Mouse (Mus musculus) liver, embryonic 13.5 days (tissue): ENCODE measurements around the gene Galnt9. TPM values are rescaled to one million over a fixed set of nuclear protein-coding genes. Genes with fewer than 3 reads are reported as not detected.

Source experiments
- ATAC-seq: fragments of 200-750 bp; cut with Nextera tagmentation; 2 replicates; pipeline ENCODE4 v1.8.0; 2017; ENCODE audit warnings: low read depth, mild to moderate bottlenecking, moderate number of reproducible peaks, moderate library complexity
- DNase-seq: peaks from one replicate; pipeline ENCODE4 v3.0.0; 2022
- H3K27ac ChIP-seq: fragments of 300-500 bp; sonication (generic); 2 replicates; pipeline ENCODE4 v1.5.1; 2015; ENCODE audit warnings: moderate library complexity, mild to moderate bottlenecking, inconsistent platforms
- H3K27me3 ChIP-seq: fragments of 300-500 bp; sonication (generic); 2 replicates; pipeline ENCODE4 v1.6.1; 2015; ENCODE audit warnings: mild to moderate bottlenecking, inconsistent platforms
- H3K36me3 ChIP-seq: fragments of 300-500 bp; sonication (generic); 2 replicates; pipeline ENCODE4 v1.6.1; 2015; ENCODE audit warnings: mild to moderate bottlenecking, inconsistent platforms
- H3K4me1 ChIP-seq: fragments of 300-500 bp; sonication (generic); replicated peaks from 2 replicates; pipeline ENCODE4 v1.6.1; 2015; ENCODE audit warnings: inconsistent platforms
- H3K4me2 ChIP-seq: fragments of 300-500 bp; sonication (generic); 2 replicates; pipeline ENCODE4 v1.6.1; 2015; ENCODE audit warnings: inconsistent platforms, mild to moderate bottlenecking, moderate library complexity
- H3K4me3 ChIP-seq: fragments of 300-500 bp; sonication (generic); replicated peaks from 2 replicates; pipeline ENCODE4 v1.5.1; 2015; ENCODE audit warnings: mild to moderate bottlenecking, inconsistent platforms
- H3K9ac ChIP-seq: fragments of 300-500 bp; sonication (generic); 2 replicates; pipeline ENCODE4 v1.6.1; 2015; ENCODE audit warnings: mild to moderate bottlenecking, inconsistent platforms
- H3K9me3 ChIP-seq: fragments of 300-500 bp; sonication (generic); replicated peaks from 2 replicates; pipeline ENCODE4 v1.6.1; 2016; ENCODE audit warnings: inconsistent platforms
- WGBS: fragments of 180-500 bp; shearing (Covaris S2); methylation state at CpG from one replicate; pipeline ENCODE4 v1.1.7; 2015; ENCODE audit not compliant: insufficient replicate concordance; 5-methylcytosine and 5-hydroxymethylcytosine counted together
- polyA plus RNA-seq: library from polyadenylated mRNA; unstranded; fragments of >200 nt; fragmentation: Nextera tagmentation; extraction: Ambion mirVana; gene quantifications from 2 replicates; pipeline ENCODE4 v1.2.1, GENCODE M21; 2015

Gene Galnt9
- polyA plus RNA-seq, 1 experiment from 2014 or later, result not detected

DNA sequence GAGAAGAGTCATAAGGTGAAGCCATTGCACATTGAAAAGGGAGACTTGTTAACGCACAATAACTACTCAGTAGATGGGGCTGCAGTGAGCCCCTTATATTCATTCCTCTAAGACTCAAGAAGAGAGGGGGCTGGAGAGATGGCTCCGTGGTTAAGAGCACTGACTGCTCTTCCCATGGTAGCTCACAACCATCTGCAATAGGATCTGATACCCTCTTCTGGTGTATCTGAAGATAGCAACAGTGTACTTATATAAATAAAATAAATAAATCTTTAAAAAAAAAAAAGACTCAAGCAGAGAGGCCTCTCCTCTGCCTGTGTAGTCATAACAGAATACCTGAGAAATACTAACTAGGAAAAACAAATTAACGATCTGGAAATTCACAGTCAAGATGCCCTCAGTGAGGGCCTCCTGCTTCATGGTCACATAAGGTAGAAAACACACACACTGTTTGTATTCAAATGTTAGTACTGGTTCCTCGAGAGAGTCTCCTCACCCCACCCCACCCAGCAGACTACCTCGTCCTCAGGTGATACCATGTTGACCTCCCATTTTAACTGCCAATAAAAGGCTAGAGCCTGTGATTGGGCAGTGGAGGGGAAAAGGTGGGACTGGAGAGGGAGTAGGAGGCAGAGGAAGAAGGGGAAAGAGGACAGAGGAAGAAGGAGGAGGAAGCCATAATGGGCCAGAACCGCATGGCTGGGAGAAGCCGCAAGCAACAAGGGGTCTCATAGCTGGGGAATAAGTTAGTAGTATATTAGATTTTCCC, 94.3 kb downstream of the Galnt9 start:
- 66% methylated on average over 7 of the region's 7 CpGs for WGBS
- Histone ChIP-seq H3K9me3 (no peaks in the 10 kb centered on the region), H3K27me3 (peaks cover 4% of the 10 kb centered on the region; the same call in 1 of the 2 replicates), H3K4me3 (no peak overlapping the region), H3K36me3 (no peaks in the 10 kb centered on the region), H3K9ac (no peak overlapping the region), H3K4me1 (no peaks in the 10 kb centered on the region), H3K27ac (no peak overlapping the region), H3K4me2 (no peak overlapping the region)
- DNase-seq, result no peak
- ATAC-seq, result no peak

DNA sequence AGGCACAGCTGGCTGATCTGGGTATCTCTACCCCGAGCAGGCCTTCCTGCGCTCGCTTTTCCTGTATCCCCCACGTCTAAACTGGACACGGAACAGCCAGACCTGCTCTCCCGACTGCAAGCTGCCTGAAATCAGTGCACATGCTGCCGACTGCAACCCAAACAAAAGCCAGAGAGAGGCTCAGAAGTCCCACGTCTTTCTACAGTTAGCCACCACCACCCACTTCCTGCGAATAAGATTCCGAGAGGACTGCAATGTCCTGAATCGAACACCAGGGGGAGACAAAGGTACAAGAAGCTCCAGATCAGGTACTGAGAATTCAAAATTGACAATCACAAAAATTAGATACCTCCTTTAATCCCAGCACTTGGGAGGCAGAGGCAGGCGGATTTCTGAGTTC, 95.3 kb downstream of the Galnt9 start:
- Histone ChIP-seq H3K27me3 (peaks cover 4% of the 10 kb centered on the region; the same call in 1 of the 2 replicates), H3K9me3 (no peaks in the 10 kb centered on the region), H3K27ac (no peak overlapping the region), H3K36me3 (peaks cover 2% of the 10 kb centered on the region), H3K4me3 (peak overlapping the region; percentile 25; the same call in 1 of the 2 replicates), H3K4me1 (no peaks in the 10 kb centered on the region), H3K4me2 (peak overlapping the region; percentile 46), H3K9ac (no peak overlapping the region)
- DNase-seq, result peak; percentile 50
- 21% methylated on average over 12 of the region's 12 CpGs for WGBS
- no peak for ATAC-seq

DNA sequence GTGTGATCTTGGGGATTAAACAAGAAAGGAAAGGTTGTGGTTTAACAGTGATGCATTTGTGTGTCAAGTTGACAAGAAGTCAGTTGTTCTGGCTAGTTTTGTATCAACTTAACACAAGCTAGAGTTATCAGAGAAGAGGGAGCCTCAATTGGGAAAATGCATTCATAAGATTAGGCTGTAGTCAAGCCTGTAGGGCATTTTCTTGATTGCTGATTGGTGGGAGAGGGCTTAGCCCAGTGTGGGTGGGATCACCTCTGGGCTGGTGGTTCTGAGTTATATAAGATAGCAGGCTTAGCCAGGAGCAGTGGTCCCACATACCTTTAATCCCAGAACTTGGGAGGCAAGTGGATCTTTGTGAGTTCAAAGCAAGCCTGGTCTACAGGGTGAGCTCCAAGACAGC, 102.2 kb downstream of the Galnt9 start:
- no peaks in the 10 kb centered on the region for H3K27me3 ChIP-seq
- no peak overlapping the region for H3K9ac ChIP-seq
- peak; percentile 61 for DNase-seq
- H3K27ac ChIP-seq, result peak overlapping the region; percentile 69
- H3K36me3 ChIP-seq, result peaks cover 68% of the 10 kb centered on the region
- H3K4me3 ChIP-seq, result no peak overlapping the region
- H3K4me2 ChIP-seq, result peak overlapping the region; percentile 19; the same call in 1 of the 2 replicates
- peaks cover 30% of the 10 kb centered on the region for H3K4me1 ChIP-seq
- ATAC-seq, result peak; percentile 92
- no peaks in the 10 kb centered on the region for H3K9me3 ChIP-seq

DNA sequence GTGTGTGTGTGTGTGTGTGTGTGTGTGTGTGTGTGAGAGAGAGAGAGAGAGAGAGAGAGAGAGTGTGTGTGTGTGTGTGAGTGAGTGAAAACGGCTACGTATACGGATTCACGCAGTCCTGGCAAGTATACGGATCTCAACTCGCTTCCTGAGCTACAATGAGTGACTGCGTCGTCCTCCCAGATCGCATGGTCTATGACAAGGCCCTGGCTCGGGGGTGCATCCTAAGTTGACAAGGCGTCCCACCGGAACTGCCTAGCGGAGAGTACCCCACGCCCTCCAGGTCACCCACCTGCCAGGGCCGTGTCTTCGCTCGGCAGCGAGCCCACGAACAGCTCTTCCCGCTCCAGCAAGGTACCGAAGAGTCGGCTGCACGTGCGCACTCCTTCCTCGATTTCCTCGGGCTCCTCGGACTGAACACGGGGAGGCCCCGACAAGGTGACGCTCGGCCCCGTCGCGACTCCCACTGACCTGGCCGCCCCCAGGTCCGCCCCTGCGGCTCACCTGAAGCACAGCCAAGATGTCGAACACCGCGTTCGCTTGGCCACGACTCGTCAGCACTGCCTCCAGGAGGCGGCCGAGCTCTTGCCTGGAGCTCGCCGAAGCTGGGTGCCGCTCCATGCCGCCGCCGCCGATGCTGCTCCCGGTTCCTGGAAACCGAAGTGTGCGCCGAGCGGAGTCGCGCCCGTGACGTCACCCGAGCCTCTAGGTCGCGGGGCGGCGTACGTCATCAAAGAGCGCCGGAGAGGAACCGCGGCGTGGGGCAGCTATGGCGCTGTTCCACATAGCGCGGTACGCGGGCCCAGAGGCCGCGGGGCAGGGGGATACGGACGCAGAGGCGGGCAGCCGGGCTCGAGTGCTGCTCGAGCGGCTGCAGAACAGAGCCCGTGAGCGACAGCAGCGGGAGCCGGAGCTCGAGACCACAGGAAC, 108.8 kb downstream of the Galnt9 start, which contains the start of the genes Noc4l and Ddx51:
Noc4l (minus strand) TSS at position 699 of the 930 bp plus-strand sequence.
Ddx51 (plus strand) TSS at position 733 of the 930 bp plus-strand sequence.
- peak; percentile 80 for ATAC-seq
- H3K4me3 ChIP-seq, result peak within 1 kb of the TSS; percentile 86
- WGBS, result under 1% methylated on average over 91 of the region's 91 CpGs
- H3K4me1 ChIP-seq, result peaks cover 34% of the 10 kb centered on the region
- peak within 1 kb of the TSS; percentile 71 for H3K27ac ChIP-seq
- no peaks in the 10 kb centered on the region for H3K9me3 ChIP-seq
- DNase-seq, result peak; percentile 92
- H3K4me2 ChIP-seq, result peak within 1 kb of the TSS; percentile 94
- peak within 1 kb of the TSS; percentile 92 for H3K9ac ChIP-seq
- peaks cover 78% of the 10 kb centered on the region for H3K36me3 ChIP-seq
- H3K27me3 ChIP-seq, result no peaks in the 10 kb centered on the region

DNA sequence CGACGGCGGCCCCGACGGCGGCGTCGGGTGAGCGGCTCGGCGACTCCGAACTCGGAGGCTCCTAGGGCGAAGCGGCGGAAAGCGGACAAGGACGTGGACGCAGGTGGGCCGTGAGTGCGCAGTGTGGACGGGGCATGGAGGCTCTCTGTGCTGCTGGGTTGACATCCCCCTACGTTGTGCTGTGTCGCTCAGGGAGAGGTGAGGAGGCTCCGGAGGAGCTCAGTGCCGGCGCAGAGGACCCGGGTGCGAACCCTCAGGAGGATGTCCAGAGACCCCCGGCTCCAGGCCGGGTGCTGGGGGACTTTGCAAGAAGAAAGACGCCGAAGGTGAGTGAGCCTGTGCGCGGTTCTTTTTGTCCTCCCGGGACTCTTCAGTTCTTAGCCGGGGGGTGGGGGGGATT, 109.5 kb downstream of the Galnt9 start:
- Histone ChIP-seq H3K36me3 (peaks cover 78% of the 10 kb centered on the region), H3K9ac (peak overlapping the region; percentile 92), H3K9me3 (no peaks in the 10 kb centered on the region), H3K27ac (peak overlapping the region; percentile 29), H3K4me3 (peak overlapping the region; percentile 86), H3K4me2 (peak overlapping the region; percentile 94), H3K4me1 (peaks cover 31% of the 10 kb centered on the region), H3K27me3 (no peaks in the 10 kb centered on the region)
- ATAC-seq (peak; percentile 52), DNase-seq (no peak)
- whole genome bisulfite sequencing, result under 1% methylated on average over 37 of the region's 37 CpGs

DNA sequence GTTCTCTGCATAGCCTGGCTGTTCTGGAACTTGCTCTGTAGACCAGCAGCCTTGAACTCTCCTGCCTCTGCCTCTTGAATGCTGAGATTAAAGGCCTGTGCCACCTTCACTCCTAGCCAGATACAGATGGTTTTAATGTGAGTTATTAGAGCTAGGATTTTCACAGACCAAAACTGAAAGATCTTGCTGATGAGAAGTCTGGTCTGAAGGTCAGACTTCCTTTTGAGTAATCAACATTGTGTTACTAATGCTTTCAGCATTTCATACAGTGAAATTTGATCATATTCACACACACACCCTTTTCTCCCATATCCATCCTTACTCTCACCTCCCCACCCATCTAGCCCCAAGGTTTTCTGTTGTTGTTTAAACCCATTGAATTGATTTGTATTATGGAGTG, 115.5 kb downstream of the Galnt9 start:
- peaks cover 92% of the 10 kb centered on the region for H3K36me3 ChIP-seq
- DNase-seq (no peak), ATAC-seq (no peak)
- no peak overlapping the region for H3K27ac ChIP-seq
- H3K4me1 ChIP-seq, result peaks cover 6% of the 10 kb centered on the region
- H3K4me2 ChIP-seq, result no peak overlapping the region
- no peaks in the 10 kb centered on the region for H3K27me3 ChIP-seq
- H3K9me3 ChIP-seq, result no peaks in the 10 kb centered on the region
- H3K9ac ChIP-seq, result no peak overlapping the region
- H3K4me3 ChIP-seq, result no peak overlapping the region

DNA sequence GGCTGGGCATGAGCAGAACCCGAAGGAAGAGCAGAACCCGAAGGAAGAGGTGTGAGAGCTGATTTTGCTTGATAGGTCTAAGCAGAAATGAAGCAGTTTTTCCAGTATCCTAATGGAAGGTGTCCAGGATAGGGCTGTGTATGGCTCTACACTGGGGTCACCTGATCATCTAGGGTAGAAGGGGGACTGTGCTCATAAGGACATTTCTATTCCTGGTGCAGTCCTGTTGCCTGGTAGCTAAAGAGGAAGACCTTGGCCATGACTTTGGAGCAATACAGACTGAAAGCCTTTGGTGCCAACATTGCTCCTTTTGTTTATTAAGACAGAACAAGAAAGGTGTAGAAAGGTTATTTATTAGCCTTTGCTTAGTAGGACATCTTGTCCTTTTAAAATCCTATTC, 119.9 kb downstream of the Galnt9 start:
- no peaks in the 10 kb centered on the region for H3K4me1 ChIP-seq
- ATAC-seq, result no peak
- no peaks in the 10 kb centered on the region for H3K9me3 ChIP-seq
- no peak overlapping the region for H3K27ac ChIP-seq
- DNase-seq, result no peak
- peaks cover 92% of the 10 kb centered on the region for H3K36me3 ChIP-seq
- no peak overlapping the region for H3K4me2 ChIP-seq
- 90% methylated on average over 2 of the region's 2 CpGs for WGBS
- no peak overlapping the region for H3K4me3 ChIP-seq
- no peak overlapping the region for H3K9ac ChIP-seq
- no peaks in the 10 kb centered on the region for H3K27me3 ChIP-seq

DNA sequence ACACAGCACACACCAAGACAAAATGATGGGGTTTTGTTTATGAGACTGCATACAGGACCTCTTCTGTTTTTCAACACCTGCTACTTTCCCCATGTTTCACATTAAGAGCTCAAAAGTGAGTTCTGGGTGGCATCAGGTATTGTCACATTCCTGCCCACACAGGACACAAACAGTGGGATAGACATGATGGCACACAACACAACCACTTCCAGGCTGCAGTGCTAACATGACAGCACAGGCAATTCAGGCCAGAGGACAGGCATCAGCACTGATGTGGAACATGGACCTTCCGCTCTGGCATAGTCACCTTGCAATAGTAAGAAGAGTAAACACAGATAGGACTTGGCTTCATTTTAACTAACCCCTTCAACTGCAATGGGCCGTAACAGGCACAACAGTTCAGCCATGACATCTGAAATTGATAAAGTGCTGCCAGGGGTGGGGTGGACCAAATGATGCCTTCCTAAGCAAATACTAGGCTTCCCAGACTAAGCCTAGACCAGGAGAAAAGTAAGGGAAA, 120.7 kb downstream of the Galnt9 start:
- WGBS, result 85% methylated on average over 2 of the region's 2 CpGs

DNA sequence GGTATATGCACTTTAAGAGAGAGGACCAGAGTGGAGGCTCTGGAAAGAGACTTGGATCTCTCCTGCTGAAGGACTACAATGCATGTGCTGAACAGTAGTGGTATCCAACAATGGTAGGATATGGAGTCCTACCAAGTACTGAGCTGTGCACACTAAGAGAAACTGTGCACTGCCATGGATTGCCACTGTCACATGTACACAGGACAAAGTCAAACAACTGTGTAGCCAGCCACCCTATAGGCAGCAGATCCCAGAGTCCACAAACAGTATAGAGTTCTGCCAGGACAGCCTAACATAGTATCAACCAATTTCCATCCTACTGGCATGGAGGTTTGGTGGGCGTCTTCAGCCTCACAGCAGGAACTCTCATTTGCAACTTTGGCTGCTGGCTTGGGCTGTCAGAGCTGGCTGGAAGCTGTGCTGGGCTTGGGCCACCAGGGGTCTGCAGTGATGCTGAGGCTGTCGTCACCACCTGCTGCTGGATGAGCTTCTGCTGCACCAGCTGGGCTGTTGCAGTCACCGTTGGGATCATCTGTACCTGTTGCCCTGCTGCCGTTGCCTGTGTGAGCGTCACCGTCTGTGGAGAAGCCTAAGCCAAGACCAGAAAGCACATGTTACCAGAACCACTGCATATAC, 121.4 kb downstream of the Galnt9 start:
- Histone ChIP-seq H3K27ac (no peak overlapping the region), H3K4me3 (no peak overlapping the region), H3K27me3 (no peaks in the 10 kb centered on the region), H3K9ac (no peak overlapping the region), H3K9me3 (no peaks in the 10 kb centered on the region), H3K4me1 (no peaks in the 10 kb centered on the region), H3K4me2 (no peak overlapping the region), H3K36me3 (peaks cover 92% of the 10 kb centered on the region)
- WGBS, result 80% methylated on average over 6 of the region's 6 CpGs
- ATAC-seq (peak; percentile 41; the same call in 1 of the 2 replicates), DNase-seq (no peak)

More for the DNA sequence above, 120.7 kb downstream of the Galnt9 start:
- H3K4me3 ChIP-seq, result no peak overlapping the region
- H3K27ac ChIP-seq, result no peak overlapping the region
- H3K9me3 ChIP-seq, result no peaks in the 10 kb centered on the region
- no peak overlapping the region for H3K4me2 ChIP-seq
- H3K36me3 ChIP-seq, result peaks cover 92% of the 10 kb centered on the region
- H3K4me1 ChIP-seq, result no peaks in the 10 kb centered on the region
- no peaks in the 10 kb centered on the region for H3K27me3 ChIP-seq
- ATAC-seq, result no peak
- DNase-seq, result no peak
- H3K9ac ChIP-seq, result no peak overlapping the region
